Mouse (Mus musculus) thymus, postnatal 14 days (tissue): Measurements from ENCODE around the gene Plk1.

Source experiments
- DNase-seq: peaks from one replicate; pipeline ENCODE4 v3.0.0; 2021

Gene Plk1

GRCm38 (mm10) chr7:122158915-122159902 is at the start of gene Plk1:
TSS of gene Plk1 (plus strand) at chr7:122159439.
- DNase-seq, result peak; percentile 86

GRCm38 (mm10) chr7:122123518-122123917 is 35.7 kb upstream of the Plk1 start:
- DNase-seq, result no peak

- no peak for DNase-seq
Measured at GRCm38 (mm10) chr7:122125636-122126035, 33.6 kb upstream of the Plk1 start.

GRCm38 (mm10) chr7:122126946-122127345 is 32.3 kb upstream of the Plk1 start:
- no peak for DNase-seq

- no peak for DNase-seq
Measured at GRCm38 (mm10) chr7:122131834-122132233, 27.4 kb upstream of the Plk1 start.

- DNase-seq, result peak; percentile 98
Measured at GRCm38 (mm10) chr7:122132497-122133337, 26.5 kb upstream of the Plk1 start, which contains the start of the genes Palb2 and Dctn5. TSS of gene Palb2 (minus strand) at chr7:122132985. TSS of gene Dctn5 (plus strand) at chr7:122133041.

GRCm38 (mm10) chr7:122133338-122133625 is 26.0 kb upstream of the Plk1 start:
- no peak for DNase-seq

- peak; percentile 20 for DNase-seq
Measured at GRCm38 (mm10) chr7:122135070-122135469, 24.2 kb upstream of the Plk1 start.

- no peak for DNase-seq
Measured at GRCm38 (mm10) chr7:122137071-122137470, 22.2 kb upstream of the Plk1 start.

- DNase-seq, result no peak
Measured at GRCm38 (mm10) chr7:122138190-122138589, 21.0 kb upstream of the Plk1 start.

GRCm38 (mm10) chr7:122140991-122141390 is 18.2 kb upstream of the Plk1 start:
- no peak for DNase-seq

- no peak for DNase-seq
Measured at GRCm38 (mm10) chr7:122152473-122152872, 6.8 kb upstream of the Plk1 start.

GRCm38 (mm10) chr7:122158488-122158887 is 751 bp upstream of the Plk1 start:
- DNase-seq, result no peak

GRCm38 (mm10) chr7:122160037-122160436 is 798 bp downstream of the Plk1 start:
- peak; percentile 38 for DNase-seq

GRCm38 (mm10) chr7:122163766-122164165 is 4.5 kb downstream of the Plk1 start:
- DNase-seq, result no peak

- DNase-seq, result no peak
Measured at GRCm38 (mm10) chr7:122167203-122167602, 8.0 kb downstream of the Plk1 start.

- no peak for DNase-seq
Measured at GRCm38 (mm10) chr7:122170705-122171104, 11.5 kb downstream of the Plk1 start.

- DNase-seq, result no peak
Measured at GRCm38 (mm10) chr7:122171613-122172012, 12.4 kb downstream of the Plk1 start.

GRCm38 (mm10) chr7:122180720-122181119 is 21.5 kb downstream of the Plk1 start:
- DNase-seq, result no peak

GRCm38 (mm10) chr7:122184569-122184968 is 25.3 kb downstream of the Plk1 start:
- DNase-seq, result no peak

- no peak for DNase-seq
Measured at GRCm38 (mm10) chr7:122186043-122186442, 26.8 kb downstream of the Plk1 start, which contains the start of gene Ern2. TSS of gene Ern2 (minus strand) at chr7:122186207.

GRCm38 (mm10) chr7:122189484-122189883 is 30.2 kb downstream of the Plk1 start:
- peak; percentile 61 for DNase-seq

GRCm38 (mm10) chr7:122191097-122191496 is 31.9 kb downstream of the Plk1 start:
- DNase-seq, result no peak

- no peak for DNase-seq
Measured at GRCm38 (mm10) chr7:122193919-122194318, 34.7 kb downstream of the Plk1 start.
